Mouse (Mus musculus) left cerebral cortex, postnatal 14 days (tissue): Measurements from ENCODE around the gene Kcp. TPM values are rescaled to one million over a fixed set of nuclear protein-coding genes. Genes with fewer than 3 reads are reported as not detected.
A peak's percentile ranks its signal among the peaks of the same experiment; 100 is the strongest.

ENCODE experiments used
- DNase-seq, 2 experiments: peaks; one replicate each; pipeline ENCODE4 v3.0.0; 2021 to 2022; ENCODE audit warnings: low spot score in 2 of 2, mixed read lengths in 1 of 2
- intact Hi-C: fragments of 180-260 bp; cut with DNase I; formaldehyde crosslinking; loops from one replicate; pipeline ENCODE4 v1.15.1; 2025
- total RNA-seq, 2 experiments: library from RNA; stranded (reverse); gene quantifications; 2 replicates each; pipeline ENCODE4 v1.2.3; 2021

Kcp gene
- total RNA-seq, 2 experiments from 2014 or later = 5.9 to 7.6 TPM

DNA sequence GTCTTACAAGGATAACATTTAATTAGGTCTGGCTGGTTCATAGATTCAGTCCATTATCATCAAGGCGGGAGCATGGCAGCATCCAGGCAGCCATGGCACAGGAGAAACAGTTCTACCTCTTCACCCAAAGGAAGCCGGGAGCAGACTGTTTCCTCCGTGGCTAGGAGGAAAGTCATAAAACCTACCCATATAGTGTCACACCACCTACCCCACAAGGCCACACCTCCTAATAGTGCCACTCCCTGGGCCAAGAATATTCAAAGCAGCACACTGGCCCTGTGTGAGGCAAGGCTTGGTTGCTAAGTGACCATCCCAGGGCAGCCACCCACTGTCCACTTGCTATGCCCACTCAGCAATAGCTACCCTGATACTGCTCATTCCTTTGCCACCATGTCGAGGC is 36.6 kb downstream of the Kcp start, which contains the start of gene Atp6v1fnb:
Gene Atp6v1fnb (plus strand): TSS at position 301 of the 400 bp plus-strand sequence.
- intact Hi-C loops = no loop called here
- DNase-seq = no peak

DNA sequence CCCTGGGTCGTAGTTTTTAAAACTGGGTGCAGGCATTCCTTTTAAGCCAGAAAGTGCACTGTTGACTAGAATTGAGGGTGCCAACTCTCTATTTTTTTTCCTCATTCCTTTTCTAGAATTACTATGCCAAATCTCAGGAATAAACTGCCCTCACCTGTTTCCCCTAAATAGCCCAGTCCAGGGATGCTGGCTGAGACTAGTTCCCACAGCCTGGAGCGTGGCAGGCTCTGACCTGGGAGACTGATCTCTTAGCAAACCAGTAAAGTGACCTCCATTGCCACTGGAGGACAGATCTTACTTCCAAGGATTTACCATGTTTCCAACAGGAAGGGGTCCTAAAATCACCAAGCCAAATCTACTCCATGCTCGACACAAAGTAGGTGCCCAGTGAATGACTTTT is 38.9 kb downstream of the Kcp start:
- intact Hi-C loops = no loop called here
- DNase-seq = no peak

DNA sequence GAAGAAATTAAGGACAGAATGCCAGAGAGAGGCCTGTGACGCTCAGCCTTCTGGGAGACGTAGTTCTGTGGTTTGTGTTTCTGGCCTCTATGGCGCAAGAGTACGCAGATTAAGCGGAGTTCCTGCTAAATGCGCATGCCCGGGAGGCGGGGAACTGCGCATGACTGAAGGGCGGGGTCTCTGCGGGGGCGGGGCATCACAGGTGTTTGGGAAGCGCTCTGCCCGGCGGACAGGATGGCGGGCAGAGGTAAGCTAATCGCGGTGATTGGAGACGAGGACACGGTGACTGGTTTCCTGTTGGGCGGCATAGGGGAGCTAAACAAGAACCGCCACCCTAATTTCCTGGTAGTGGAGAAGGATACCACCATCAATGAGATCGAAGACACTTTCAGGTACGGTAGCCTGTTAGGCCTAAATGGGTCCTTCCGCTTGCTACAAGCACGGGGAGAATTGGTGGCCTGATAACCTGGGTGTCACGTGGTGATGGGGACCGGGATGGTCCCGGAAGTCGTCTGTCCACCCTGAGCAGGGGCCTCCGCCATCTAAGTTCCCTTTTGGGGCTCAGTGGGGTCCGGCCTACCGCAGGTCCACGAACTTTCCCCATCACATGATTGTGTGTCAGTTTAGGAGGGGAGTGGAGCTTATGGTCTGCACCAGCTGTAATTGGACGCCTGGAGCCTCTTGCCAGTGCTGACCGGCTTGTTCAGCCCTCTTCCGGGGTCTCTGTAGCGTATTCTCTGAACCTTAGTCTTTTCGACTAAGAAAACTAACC is 40.0 kb downstream of the Kcp start, which contains the start of gene Atp6v1f:
Gene Atp6v1f (plus strand): TSS at position 136 of the 772 bp plus-strand sequence.
- peak; percentile 94 to 95 for DNase-seq
- intact Hi-C loops = no loop called here

DNA sequence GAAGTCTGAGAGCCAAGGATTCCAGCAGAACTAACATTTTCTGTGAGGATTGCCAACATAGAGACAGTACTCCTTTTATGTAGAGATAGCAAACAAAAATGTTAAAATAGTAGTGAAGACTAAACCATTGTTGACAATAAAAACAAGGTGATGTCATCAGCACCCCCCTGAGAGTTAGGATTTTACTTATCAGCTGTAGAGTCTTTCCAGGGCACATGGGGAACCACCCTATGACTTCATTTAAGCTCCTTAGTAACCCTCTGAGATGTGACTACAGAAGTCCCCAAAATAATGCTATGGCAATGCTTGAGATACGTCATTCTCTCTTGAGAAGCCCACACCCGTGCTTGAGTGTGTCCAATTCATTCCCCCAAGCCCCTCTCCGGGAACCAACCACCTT is 44.4 kb downstream of the Kcp start:
- intact Hi-C loops = no loop called here

DNA sequence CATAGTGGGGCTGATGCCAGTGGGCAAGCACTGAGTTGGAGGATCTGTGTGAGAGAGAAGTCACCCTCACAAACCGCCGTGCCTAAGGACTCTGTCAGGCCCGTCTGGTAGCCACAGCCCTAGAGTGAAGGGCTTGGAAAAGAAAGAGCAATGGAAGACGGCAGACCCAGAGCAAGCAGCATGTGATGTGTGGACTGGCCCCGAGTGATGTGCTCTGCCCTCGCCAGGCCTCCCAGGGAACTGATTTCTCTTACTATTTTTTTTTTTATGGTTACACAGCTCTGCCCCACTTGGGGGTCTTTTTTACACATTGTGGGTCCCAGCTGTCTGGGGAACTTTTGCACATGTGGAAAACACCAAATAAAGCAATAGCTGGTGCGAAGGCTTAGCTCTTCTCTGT is 46.2 kb downstream of the Kcp start:
- intact Hi-C loops = no loop called here
- no peak for DNase-seq

More for the DNA sequence above, 44.4 kb downstream of the Kcp start:
- DNase-seq = no peak

DNA sequence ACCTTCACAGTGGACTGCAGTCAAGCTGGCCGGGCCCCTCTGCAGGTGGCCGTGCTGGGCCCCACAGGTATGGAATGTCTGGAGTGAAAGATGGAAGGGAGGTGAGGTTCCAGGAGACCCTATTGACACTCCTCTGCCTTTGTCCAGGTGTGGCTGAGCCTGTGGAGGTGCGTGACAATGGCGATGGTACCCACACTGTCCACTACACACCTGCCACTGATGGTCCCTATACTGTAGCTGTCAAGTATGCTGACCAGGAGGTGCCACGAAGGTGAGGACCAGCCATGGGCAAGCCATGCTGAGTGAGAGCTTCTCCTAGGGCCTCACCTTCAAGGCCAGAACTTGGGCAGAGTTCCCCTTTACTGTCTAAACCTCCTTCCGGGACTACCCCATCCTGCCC is 57.1 kb downstream of the Kcp start:
- no peak for DNase-seq
- intact Hi-C loops = no loop called here

DNA sequence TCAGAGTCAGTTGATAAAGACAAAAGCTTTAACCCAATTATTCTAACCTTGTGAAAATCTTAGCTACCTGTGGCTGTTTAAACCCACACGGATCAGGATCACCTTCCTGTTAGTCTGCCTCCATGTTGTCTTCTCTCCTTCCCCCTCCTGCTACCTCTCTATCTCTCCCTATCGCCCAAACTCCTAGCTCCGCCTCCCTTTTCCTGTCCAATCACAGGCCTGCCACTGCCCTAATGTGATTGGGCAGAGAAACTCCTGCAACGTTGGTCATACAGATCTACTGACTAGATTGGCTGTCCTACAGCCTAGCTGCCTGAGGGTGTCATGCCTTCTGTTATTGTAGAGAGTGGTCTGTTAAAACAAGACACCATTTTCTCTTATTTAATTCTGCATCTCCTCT is 57.9 kb downstream of the Kcp start:
- intact Hi-C loops = no loop called here
- DNase-seq = no peak

DNA sequence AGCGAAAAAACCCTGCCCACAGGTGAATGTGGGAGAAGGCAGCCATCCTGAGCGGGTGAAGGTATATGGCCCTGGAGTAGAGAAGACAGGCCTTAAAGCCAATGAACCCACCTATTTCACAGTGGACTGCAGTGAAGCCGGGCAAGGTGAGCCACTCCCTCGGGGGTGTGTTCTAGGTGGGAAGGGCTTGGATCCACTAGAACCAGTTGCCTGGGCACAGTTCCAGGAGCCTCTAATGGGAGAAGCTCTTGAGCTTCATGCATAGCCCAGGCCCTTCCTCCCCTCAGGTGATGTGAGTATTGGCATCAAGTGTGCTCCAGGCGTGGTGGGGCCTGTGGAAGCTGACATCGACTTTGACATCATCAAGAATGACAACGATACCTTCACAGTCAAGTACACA is 62.4 kb downstream of the Kcp start:
- intact Hi-C loops = no loop called here
- no peak for DNase-seq

DNA sequence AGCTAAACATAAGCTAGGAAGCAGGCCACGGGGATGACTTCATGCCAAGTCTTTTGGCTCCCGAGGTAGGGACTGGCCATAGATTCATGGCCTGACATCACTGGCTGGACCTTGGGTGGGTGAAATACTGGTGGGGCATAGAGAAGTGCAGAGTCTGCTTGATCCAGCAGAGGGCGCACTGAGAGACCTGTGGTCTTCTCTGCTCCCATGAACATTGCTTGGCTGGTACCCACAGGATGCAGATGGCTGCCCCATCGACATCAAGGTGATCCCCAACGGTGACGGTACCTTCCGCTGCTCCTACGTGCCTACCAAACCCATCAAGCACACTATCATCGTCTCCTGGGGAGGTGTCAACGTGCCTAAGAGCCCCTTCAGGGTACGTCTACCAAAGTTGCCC is 63.0 kb downstream of the Kcp start:
- intact Hi-C loops = no loop called here
- no peak for DNase-seq

DNA sequence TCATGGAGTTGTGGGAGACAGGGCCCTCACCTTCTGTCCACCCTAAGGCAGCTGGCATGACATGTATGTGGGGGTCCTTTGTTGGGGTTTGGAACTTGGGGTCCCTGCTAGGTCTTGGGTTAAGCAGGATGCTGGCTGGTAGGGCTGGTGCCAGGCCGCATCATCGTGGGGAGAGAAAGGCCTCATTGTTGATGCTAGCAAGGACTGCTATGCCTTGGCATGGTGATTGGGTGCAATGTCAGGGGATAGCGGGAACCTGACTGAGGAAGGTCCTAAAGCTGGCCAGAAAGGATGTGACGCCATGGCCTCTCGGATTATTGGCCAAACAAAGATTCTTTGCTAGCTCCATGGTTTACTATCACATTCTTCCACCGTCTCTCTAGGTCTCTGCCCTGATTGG is 68.0 kb downstream of the Kcp start:
- DNase-seq = no peak
- intact Hi-C loops = no loop called here

DNA sequence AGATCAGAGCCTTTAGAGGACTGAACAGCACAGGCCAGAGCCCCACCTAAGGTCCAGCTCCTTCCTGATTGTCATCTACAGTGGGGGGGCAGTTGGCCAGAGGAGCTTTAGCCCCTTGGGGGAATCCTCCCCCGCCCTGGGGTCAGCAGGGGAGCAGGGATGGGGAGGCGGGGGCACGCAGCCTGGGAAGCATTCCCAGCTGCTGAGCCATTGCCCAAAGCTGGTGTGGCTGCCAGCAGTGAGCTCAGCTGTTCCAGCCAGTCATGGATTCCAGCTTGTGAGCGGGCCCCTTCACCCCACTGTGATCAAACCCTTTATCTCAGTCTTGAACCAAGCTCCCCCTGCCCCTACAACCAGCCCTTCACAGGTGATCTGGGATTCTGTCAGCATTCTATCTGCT is 68.5 kb downstream of the Kcp start:
- no peak for DNase-seq
- intact Hi-C loops = no loop called here

DNA sequence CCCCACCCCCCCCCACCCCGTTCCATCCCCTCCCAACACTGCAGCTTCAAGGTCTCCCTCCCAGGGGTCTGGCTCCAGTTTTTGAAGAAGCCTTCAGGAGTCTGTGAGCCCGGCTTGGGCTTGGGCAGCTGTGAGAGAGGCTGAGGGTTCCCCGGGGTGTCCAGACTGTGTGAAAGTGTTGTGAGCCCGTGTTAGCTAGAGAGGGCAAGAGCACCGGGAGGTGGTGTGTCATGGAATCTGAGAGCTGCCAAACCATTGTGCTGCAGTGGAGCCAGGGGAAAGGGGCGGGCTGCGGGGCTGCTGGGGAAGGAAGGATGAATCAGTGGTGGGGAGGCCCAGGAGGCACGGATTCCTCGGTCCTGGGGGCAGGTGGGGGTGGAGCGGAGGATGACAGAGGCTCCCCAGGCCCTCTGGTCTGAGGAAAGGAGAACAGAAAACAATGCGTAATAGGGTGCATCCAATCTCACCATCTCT is 71.3 kb downstream of the Kcp start:
- DNase-seq = no peak
- intact Hi-C loops = no loop called here

DNA sequence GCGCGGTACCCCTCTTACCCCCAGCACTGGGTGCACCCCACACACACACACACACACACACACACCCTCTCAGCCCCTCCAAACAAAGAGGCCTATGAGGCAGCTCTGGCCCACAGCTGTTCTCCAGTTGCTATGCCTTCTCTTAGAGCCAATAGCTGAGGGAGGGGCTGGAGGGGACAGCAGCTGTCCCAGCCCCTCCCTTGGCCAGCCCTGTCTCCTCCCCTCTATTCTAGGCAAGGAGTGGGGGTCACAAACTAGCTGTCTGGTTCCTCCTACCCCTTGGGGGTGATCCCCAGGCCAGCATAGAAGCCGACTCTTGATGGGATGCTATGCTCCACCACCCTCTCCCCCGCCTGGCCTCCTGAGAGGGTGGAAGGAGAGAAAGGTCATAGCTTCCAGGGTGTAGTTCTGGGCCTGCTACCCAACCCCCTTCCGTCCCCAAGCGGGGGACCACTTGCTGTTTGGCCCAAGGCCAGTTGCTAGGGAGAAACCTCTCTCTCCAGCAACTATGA is 71.8 kb downstream of the Kcp start:
- intact Hi-C loops = no loop called here

DNA sequence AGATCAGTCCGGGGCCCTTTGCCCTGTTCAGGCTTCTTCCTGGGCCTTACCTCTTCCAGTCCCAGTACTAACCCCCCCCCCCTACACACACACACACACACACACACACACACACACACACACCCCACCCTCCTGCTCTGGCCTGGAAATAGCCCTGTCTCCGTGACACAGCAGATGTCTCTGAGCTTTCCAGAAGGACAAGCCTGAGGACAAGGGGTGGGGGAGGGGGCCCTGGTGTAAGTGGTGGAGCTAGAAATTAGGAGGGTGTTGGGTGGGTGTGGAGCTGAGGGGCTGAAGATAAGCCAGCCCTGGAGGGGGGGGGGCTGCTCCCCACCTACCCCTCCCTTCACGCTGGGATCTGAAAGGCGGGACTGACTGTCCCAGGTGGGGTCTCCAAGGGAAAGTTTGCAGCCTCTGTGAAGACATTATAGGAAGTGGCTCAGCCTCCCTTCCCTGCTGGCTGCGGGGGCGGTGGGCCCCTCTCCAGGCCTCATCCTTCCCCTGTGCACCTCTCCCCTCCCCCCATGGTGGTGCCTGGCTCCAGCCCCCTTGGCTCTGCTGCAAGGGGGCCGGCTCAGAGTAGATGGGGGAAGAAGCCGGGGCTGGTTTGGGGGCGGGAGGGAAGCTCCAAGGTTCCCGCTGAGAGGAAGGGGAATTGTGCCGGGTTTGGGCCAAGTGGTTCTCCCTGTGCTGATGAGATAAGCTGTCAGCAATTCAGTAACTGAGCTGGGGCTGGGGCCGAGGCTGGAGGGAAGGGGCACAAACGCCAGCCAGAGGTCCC is 72.7 kb downstream of the Kcp start:
- intact Hi-C loops = no loop called here
- peak in 1 of 2 experiments; percentile 58 for DNase-seq

More for the DNA sequence above, 71.8 kb downstream of the Kcp start:
- DNase-seq = no peak

DNA sequence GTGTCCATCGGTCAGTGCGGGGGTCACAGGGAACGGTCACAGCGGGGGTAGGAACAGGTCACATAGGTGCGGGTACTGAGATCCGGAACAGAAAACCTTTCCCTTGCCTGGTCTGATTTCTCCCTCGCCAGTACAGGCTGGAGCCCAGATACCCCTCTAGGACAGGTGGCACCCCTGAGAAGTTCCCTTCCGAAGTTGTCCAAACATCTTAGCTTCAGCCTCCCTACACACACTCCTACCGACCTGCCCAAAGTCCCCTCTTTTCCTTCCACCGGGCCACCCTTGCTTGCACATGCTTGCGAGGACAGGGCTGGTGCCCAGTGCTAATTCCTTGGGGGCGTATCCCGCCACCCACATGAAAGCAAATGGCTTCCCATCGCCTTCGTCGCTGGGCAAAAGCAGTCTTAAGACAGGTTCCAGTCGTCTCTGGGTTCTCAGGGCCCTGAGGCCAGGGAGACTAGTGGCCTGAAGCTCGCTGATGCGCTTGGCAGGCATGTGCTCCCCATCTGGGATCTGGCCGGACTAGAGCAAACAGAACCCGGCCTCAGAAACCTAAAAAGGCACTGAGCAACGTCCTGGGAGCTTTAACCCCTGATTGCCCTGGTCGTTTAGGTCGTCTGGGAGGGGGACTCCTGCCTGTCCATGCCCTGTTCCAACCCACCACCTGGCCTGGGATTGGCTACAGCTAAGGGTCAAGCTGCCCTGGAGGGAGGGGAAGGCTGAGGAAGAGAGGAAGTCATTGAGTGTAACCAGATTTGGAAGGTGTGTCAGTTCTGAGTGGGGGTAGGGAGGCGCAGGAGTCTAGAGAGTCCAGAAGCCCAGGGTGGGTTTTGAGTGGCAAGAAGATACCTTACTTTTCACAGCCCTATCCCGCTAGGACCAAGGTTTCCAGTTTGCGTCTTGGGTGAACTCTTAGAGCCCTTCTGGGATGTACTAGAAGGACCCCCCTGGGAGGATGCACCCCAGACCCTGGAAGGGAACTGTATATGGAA is 73.7 kb downstream of the Kcp start:
- intact Hi-C loops = no loop called here
- DNase-seq = no peak

DNA sequence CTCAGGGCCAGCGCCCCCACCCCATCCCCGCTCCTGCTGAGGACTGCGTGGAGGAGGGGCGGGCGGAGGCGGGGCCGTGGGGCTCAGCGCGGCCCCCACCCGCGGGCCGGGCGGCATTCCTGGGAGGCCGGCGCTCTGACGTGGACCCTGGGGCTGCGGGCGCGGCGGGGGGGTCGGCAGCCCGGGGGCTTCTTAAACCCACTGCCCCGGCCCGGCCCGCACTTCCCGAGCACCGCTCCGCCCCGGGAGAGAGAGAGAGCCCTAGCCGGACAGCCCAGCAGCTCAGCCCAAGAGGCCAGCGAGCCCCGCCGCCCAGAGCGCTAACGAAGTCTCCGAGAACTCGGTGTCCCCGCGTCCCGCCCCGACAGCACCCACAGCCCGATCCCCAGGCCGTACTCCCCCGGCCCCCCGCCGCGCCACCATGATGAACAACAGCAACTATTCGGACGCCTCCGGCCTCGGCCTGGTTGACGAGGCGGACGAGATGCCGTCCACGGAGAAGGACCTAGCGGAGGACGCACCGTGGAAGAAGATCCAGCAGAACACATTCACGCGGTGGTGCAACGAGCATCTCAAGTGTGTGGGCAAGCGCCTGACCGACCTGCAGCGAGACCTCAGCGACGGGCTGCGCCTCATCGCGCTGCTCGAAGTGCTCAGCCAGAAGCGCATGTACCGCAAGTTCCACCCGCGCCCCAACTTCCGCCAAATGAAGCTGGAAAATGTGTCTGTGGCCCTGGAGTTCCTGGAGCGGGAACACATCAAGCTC is 74.5 kb downstream of the Kcp start, which contains the start of gene Flnc:
Gene Flnc (plus strand): TSS at position 219 of the 766 bp plus-strand sequence.
- intact Hi-C loops = no loop called here
- no peak for DNase-seq

DNA sequence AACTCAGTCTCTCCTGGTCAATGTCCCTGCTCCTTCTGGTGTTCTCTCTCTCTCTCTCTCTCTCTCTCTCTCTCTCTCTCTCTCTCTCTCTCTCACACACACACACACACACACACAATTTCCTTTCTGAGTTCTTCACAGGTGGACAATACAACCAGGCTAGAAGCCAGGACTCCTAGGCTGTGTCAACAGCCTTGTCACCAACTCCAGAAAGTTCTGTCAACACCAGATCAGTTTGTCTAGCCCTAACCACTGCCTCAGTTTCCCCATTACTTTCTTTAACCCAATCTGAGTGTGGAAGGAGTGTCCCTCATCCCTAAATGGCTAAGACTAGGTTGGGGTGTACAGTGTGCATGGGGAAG is 75.1 kb downstream of the Kcp start:
- intact Hi-C loops = no loop called here
- DNase-seq = no peak

DNA sequence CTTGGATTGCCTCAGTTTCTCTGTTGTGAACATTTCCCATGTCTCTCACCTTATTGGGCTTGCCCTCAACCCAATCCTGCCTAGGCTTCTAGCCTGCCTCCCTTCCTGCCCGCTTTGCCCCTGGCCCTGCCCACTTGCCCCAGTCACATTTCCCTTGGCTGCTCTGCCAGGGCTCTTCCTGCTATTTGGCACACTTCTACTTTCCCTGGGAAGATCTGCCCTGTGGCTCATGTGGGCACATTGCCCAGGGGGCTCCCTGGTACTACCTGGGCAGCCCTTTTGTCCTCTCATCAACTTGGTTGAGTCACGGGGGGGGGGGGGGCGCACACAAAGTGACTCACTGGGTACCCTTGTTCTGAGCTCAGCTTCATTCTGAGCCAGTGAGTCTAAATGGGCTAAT is 75.6 kb downstream of the Kcp start:
- intact Hi-C loops = no loop called here

DNA sequence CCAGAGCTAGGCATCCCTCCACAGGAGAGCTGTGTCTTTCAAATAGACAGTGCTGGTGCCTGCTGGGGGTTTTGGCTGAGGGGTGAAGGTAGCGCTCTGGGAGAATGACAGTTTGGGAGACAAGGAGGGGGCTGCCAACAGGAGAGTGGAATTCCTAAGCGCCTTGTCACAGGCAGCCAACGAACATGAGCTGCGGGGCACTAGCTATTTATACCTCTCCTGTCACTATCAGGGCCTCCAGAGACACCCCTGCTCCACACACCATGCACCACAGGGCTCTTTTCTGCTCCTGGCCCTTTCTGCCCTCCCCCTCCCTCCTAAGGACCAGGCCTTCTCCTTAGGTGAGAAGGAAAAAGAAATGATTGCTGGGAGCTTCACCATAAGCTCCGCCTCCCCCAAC is 76.3 kb downstream of the Kcp start:
- intact Hi-C loops = no loop called here
- DNase-seq = peak in 1 of 2 experiments; percentile 39

More for the DNA sequence above, 75.6 kb downstream of the Kcp start:
- DNase-seq = no peak
